In genomic region chr12:31299676-31300197, GRCm38 (mm10) we compare ENCODE assay signal across 22 mouse cellular contexts. TPM values are rescaled to one million over a fixed set of nuclear protein-coding genes. Genes with fewer than 3 reads are reported as not detected.
DNase-seq lines count a peak whose midpoint lies in the region; ATAC-seq and TF ChIP-seq lines count a peak whose summit lies in the region.
"Had no signal": no experiment of that assay in that cellular context is flagged by ENCODE, and none has a peak within 500 bp of the region (broad histone marks: within the 10 kb centered on the region; RNA-seq: fewer than 3 reads in every experiment).

No protein-coding gene starts in this region.

- no peak for TF ChIP-seq EP300 in lung, postnatal 0 days (IDR thresholded peaks at IDR 0.05)
- 0 out of 2 replicates have a peak, but pooled peaks have one; percentile 40 for TF ChIP-seq EP300 in heart, adult 2 months (IDR thresholded peaks at IDR 0.05; ENCODE audit: insufficient read depth, low read depth, low read length)

- intact Hi-C loops in heart, adult 2 months (cut with DNase I) = loop anchor here (5.0 kb wide), 1 partner anchor 32 kb away; the partner anchor contains the start of gene Lamb1

- H3K9ac ChIP-seq in lung, postnatal 0 days (replicated peaks; ENCODE audit: low read depth) = no peak overlapping the region
- H3K9ac ChIP-seq in heart, adult 2 months (ENCODE audit: low read depth, low read length) = no peak overlapping the region
- peak overlapping the region; percentile 53; the same call in 1 of the 2 replicates for H3K9ac ChIP-seq in heart, embryonic 16.5 days (ENCODE audit: low read length)
- H3K9ac ChIP-seq in hindbrain, postnatal 0 days (replicated peaks; ENCODE audit: low read length) = no peak overlapping the region
- H3K9ac ChIP-seq: forebrain, postnatal 0 days; hindbrain, embryonic 13.5 days; liver, embryonic 12.5 days had no signal

- H3K4me2 ChIP-seq in lung, postnatal 0 days (replicated peaks; ENCODE audit: low read depth, low read length) = no peak overlapping the region
- H3K4me2 ChIP-seq in heart, embryonic 16.5 days (ENCODE audit: low read depth, low read length) = no peak overlapping the region
- no peak overlapping the region for H3K4me2 ChIP-seq in hindbrain, postnatal 0 days (ENCODE audit: low read depth, low read length)
- H3K4me2 ChIP-seq: hindbrain, embryonic 13.5 days; liver, embryonic 12.5 days had no signal

- TF ChIP-seq POLR2A in lung, adult 2 months (IDR thresholded peaks at IDR 0.05; ENCODE audit: borderline replicate concordance, extremely low read depth, low read depth, low read length) = no peak
- TF ChIP-seq POLR2A in heart, adult 2 months (IDR thresholded peaks at IDR 0.05; ENCODE audit: insufficient read depth, low read depth, low read length) = no peak

- H3K27me3 ChIP-seq in lung, postnatal 0 days (replicated peaks; ENCODE audit: insufficient read depth, low read length) = no peaks in the 10 kb centered on the region
- no peaks in the 10 kb centered on the region for H3K27me3 ChIP-seq in heart, adult 2 months (ENCODE audit: control insufficient read depth, insufficient read depth, low read length)
- H3K27me3 ChIP-seq in heart, embryonic 16.5 days (ENCODE audit: control insufficient read depth, insufficient read depth, low read length) = no peaks in the 10 kb centered on the region
- no peaks in the 10 kb centered on the region for H3K27me3 ChIP-seq in hindbrain, postnatal 0 days (ENCODE audit: insufficient read depth, low read length)
- H3K27me3 ChIP-seq: hindbrain, embryonic 13.5 days; liver, embryonic 12.5 days had no signal

- peak; percentile 33 for TF ChIP-seq CTCF in lung, postnatal 0 days (IDR thresholded peaks at IDR 0.05)
- TF ChIP-seq CTCF in lung, adult 2 months (IDR thresholded peaks at IDR 0.05; ENCODE audit: insufficient read depth, low read length) = no peak
- TF ChIP-seq CTCF in heart, adult 2 months (IDR thresholded peaks at IDR 0.05) = peak; percentile 17; the same call in 1 of the 2 replicates
- TF ChIP-seq CTCF in hindbrain, postnatal 0 days (IDR thresholded peaks at IDR 0.05; ENCODE audit: low read depth) = no peak

- peak; percentile 63 for DNase-seq in lung, postnatal 0 days (ENCODE audit: low spot score)
- DNase-seq in lung, adult 2 months = no peak
- peak; percentile 58 to 64 for DNase-seq in heart, adult 2 months
- peak; percentile 22 to 45 for DNase-seq in lung, postnatal 4 days
- no peak for DNase-seq in right cerebral cortex, postnatal 10 days (ENCODE audit: low spot score in 2 of 2)
- DNase-seq in hindbrain, postnatal 0 days (ENCODE audit: low spot score) = no peak
- DNase-seq in thymus, adult 18-20 months = no peak
- DNase-seq: forebrain, postnatal 0 days; kidney, postnatal 36 days; midbrain, embryonic 14.5 days had no signal

- no peaks in the 10 kb centered on the region for H3K9me3 ChIP-seq in lung, postnatal 0 days (ENCODE audit: low read length)
- H3K9me3 ChIP-seq in heart, embryonic 16.5 days (replicated peaks; ENCODE audit: control insufficient read depth, low read length) = no peaks in the 10 kb centered on the region
- no peaks in the 10 kb centered on the region for H3K9me3 ChIP-seq in hindbrain, postnatal 0 days (ENCODE audit: low read length)
- H3K9me3 ChIP-seq: hindbrain, embryonic 13.5 days; liver, embryonic 12.5 days had no signal

- peaks cover 2% of the 10 kb centered on the region; the same call in 1 of the 2 replicates for H3K4me1 ChIP-seq in lung, postnatal 0 days (ENCODE audit: insufficient read depth, low read depth, low read length)
- H3K4me1 ChIP-seq in lung, adult 2 months (ENCODE audit: control insufficient read depth, insufficient read depth, low read length) = peaks cover 2% of the 10 kb centered on the region
- H3K4me1 ChIP-seq in heart, adult 2 months (ENCODE audit: control insufficient read depth, insufficient read depth, low read length) = peaks cover 6% of the 10 kb centered on the region
- H3K4me1 ChIP-seq in heart, embryonic 16.5 days (ENCODE audit: control insufficient read depth, insufficient read depth, low read length) = peaks cover 31% of the 10 kb centered on the region
- H3K4me1 ChIP-seq in hindbrain, postnatal 0 days (ENCODE audit: insufficient read depth, low read length) = no peaks in the 10 kb centered on the region
- H3K4me1 ChIP-seq: liver, embryonic 12.5 days had no signal

- no peaks in the 10 kb centered on the region for H3K79me2 ChIP-seq in heart, adult 2 months (replicated peaks; ENCODE audit: control insufficient read depth, insufficient read depth, low read length)

- H3K36me3 ChIP-seq in lung, postnatal 0 days (ENCODE audit: insufficient read depth, low read length) = peaks cover 32% of the 10 kb centered on the region
- H3K36me3 ChIP-seq in heart, adult 2 months (ENCODE audit: control insufficient read depth, insufficient read depth, low read length) = peaks cover 2% of the 10 kb centered on the region
- H3K36me3 ChIP-seq in heart, embryonic 16.5 days (ENCODE audit: control insufficient read depth, insufficient read depth) = peaks cover 65% of the 10 kb centered on the region
- no peaks in the 10 kb centered on the region for H3K36me3 ChIP-seq in hindbrain, postnatal 0 days (ENCODE audit: insufficient read depth, low read length)
- H3K36me3 ChIP-seq: hindbrain, embryonic 13.5 days; liver, embryonic 12.5 days had no signal

- WGBS in lung, postnatal 0 days = 64% methylated on average over 14 of the region's 14 CpGs
- 62% methylated on average over 14 of the region's 14 CpGs for WGBS in lung, adult 2 months
- 33% methylated on average over 14 of the region's 14 CpGs for WGBS in heart, adult 2 months
- 30% methylated on average over 14 of the region's 14 CpGs for WGBS in heart, embryonic 16.5 days
- 80% methylated on average over 14 of the region's 14 CpGs for WGBS in hindbrain, postnatal 0 days

- 0 out of 2 replicates have a peak overlapping the region, but pooled peaks have one; percentile 6 for H3K27ac ChIP-seq in lung, postnatal 0 days (ENCODE audit: low read length)
- H3K27ac ChIP-seq in heart, adult 2 months = no peak overlapping the region; the same call in 1 of the 2 replicates
- peak overlapping the region; percentile 80 for H3K27ac ChIP-seq in heart, embryonic 16.5 days (ENCODE audit: low read length)
- H3K27ac ChIP-seq in hindbrain, postnatal 0 days = no peak overlapping the region
- H3K27ac ChIP-seq: hindbrain, embryonic 13.5 days; liver, embryonic 12.5 days; macrophage had no signal

- no peak overlapping the region for H3K4me3 ChIP-seq in lung, postnatal 0 days (ENCODE audit: low read depth, low read length)
- no peak overlapping the region for H3K4me3 ChIP-seq in lung, adult 2 months (replicated peaks; ENCODE audit: extremely low read depth, low read depth, low read length)
- no peak overlapping the region for H3K4me3 ChIP-seq in heart, adult 2 months
- H3K4me3 ChIP-seq in heart, embryonic 16.5 days (ENCODE audit: low read length) = no peak overlapping the region
- no peak overlapping the region for H3K4me3 ChIP-seq in hindbrain, postnatal 0 days (ENCODE audit: low read length)
- H3K4me3 ChIP-seq: hindbrain, embryonic 13.5 days; liver, embryonic 12.5 days had no signal

- peak; percentile 47 for ATAC-seq in lung, postnatal 0 days
- ATAC-seq in heart, embryonic 16.5 days (replicated peaks; ENCODE audit: extremely low read depth, insufficient read depth, low FRiP score) = peak; percentile 49
- no peak for ATAC-seq in hindbrain, postnatal 0 days
- ATAC-seq: forebrain, postnatal 0 days; intestine, embryonic 16.5 days; liver, embryonic 12.5 days had no signal

RNA-seq across cellular contexts. Expression of gene Lamb1, which starts 34.7 kb away (rescaled TPM):
- polyA plus RNA-seq in lung, postnatal 0 days (2015; fragmentation: Nextera tagmentation; extraction: Ambion mirVana) = 54.8 and 56.0 TPM in 2 replicates
- polyA plus RNA-seq in lung, adult 2 months (2012; rRNA removed) = 48.4 and 53.4 TPM in 2 replicates
- total RNA-seq in heart, adult 2 months (2021) = 10 to 100 TPM; 55.3 to 58.1 TPM
- 25.1 and 44.1 TPM in 2 replicates for polyA plus RNA-seq in heart, adult 2 months (2012; rRNA removed)
- 92.1 and 113 TPM in 2 replicates for polyA plus RNA-seq in heart, embryonic 16.5 days (2015; fragmentation: Nextera tagmentation; extraction: Ambion mirVana)
- 30.9 and 36.0 TPM in 2 replicates for total RNA-seq in hindbrain, postnatal 0 days (2014; rRNA removed)
- polyA plus RNA-seq in hindbrain, postnatal 0 days (2015; fragmentation: Nextera tagmentation; extraction: Ambion mirVana) = 11.7 and 12.1 TPM in 2 replicates

RNA-seq across cellular contexts. Expression of gene Dld, which starts 51.5 kb away (rescaled TPM):
- polyA plus RNA-seq in lung, postnatal 0 days (2015; fragmentation: Nextera tagmentation; extraction: Ambion mirVana) = 71.4 and 75.2 TPM in 2 replicates
- 8.2 and 15.9 TPM in 2 replicates for polyA plus RNA-seq in lung, adult 2 months (2012; rRNA removed)
- 100 to 1,000 TPM; 374 to 406 TPM for total RNA-seq in heart, adult 2 months (2021)
- 85.0 and 180 TPM in 2 replicates for polyA plus RNA-seq in heart, adult 2 months (2012; rRNA removed)
- 246 and 263 TPM in 2 replicates for polyA plus RNA-seq in heart, embryonic 16.5 days (2015; fragmentation: Nextera tagmentation; extraction: Ambion mirVana)
- total RNA-seq in hindbrain, postnatal 0 days (2014; rRNA removed) = 28.4 and 39.5 TPM in 2 replicates
- 128 and 138 TPM in 2 replicates for polyA plus RNA-seq in hindbrain, postnatal 0 days (2015; fragmentation: Nextera tagmentation; extraction: Ambion mirVana)

RNA-seq across cellular contexts. Expression of gene Gm6993, which starts 59.2 kb away (rescaled TPM):
- polyA plus RNA-seq in lung, postnatal 0 days (2015; fragmentation: Nextera tagmentation; extraction: Ambion mirVana) = not detected in 2 replicates
- not detected in 2 replicates for polyA plus RNA-seq in lung, adult 2 months (2012; rRNA removed)
- not detected for total RNA-seq in heart, adult 2 months (2021)
- not detected in 2 replicates for polyA plus RNA-seq in heart, adult 2 months (2012; rRNA removed)
- polyA plus RNA-seq in heart, embryonic 16.5 days (2015; fragmentation: Nextera tagmentation; extraction: Ambion mirVana) = not detected in 2 replicates
- not detected in 2 replicates for total RNA-seq in hindbrain, postnatal 0 days (2014; rRNA removed)
- not detected in 2 replicates for polyA plus RNA-seq in hindbrain, postnatal 0 days (2015; fragmentation: Nextera tagmentation; extraction: Ambion mirVana)
- total RNA-seq: adrenal gland, postnatal 4 days; ES-E14; forebrain, postnatal 0 days; gastrocnemius, adult 8-10 months; layer of hippocampus, postnatal 10 days; left cerebral cortex, postnatal 25 days had no signal
- polyA plus RNA-seq: C2C12; embryonic facial prominence, embryonic 11.5 days; forebrain, postnatal 0 days; hindbrain, embryonic 13.5 days; intestine, embryonic 16.5 days; liver, embryonic 12.5 days; macrophage; midbrain, embryonic 14.5 days had no signal

Comparison
In these comparisons a context has a peak if more than half of its experiments do, and no peak if none do; other contexts are left out.
1. DNase-seq: peak in lung, postnatal 0 days (single experiment), heart, adult 2 months (2 of 2) and lung, postnatal 4 days (2 of 2); none in lung, adult 2 months (single experiment), right cerebral cortex, postnatal 10 days (0 of 2), hindbrain, postnatal 0 days (single experiment) and thymus, adult 18-20 months (0 of 2).
2. H3K27ac ChIP-seq: peak in lung, postnatal 0 days (single experiment) and heart, embryonic 16.5 days (single experiment); none in heart, adult 2 months (single experiment) and hindbrain, postnatal 0 days (single experiment).
3. CTCF ChIP-seq: peak in lung, postnatal 0 days (single experiment) and heart, adult 2 months (single experiment); none in lung, adult 2 months (single experiment) and hindbrain, postnatal 0 days (single experiment).